ENCODE assay signal across 8 mouse cellular contexts in the genomic region with DNA sequence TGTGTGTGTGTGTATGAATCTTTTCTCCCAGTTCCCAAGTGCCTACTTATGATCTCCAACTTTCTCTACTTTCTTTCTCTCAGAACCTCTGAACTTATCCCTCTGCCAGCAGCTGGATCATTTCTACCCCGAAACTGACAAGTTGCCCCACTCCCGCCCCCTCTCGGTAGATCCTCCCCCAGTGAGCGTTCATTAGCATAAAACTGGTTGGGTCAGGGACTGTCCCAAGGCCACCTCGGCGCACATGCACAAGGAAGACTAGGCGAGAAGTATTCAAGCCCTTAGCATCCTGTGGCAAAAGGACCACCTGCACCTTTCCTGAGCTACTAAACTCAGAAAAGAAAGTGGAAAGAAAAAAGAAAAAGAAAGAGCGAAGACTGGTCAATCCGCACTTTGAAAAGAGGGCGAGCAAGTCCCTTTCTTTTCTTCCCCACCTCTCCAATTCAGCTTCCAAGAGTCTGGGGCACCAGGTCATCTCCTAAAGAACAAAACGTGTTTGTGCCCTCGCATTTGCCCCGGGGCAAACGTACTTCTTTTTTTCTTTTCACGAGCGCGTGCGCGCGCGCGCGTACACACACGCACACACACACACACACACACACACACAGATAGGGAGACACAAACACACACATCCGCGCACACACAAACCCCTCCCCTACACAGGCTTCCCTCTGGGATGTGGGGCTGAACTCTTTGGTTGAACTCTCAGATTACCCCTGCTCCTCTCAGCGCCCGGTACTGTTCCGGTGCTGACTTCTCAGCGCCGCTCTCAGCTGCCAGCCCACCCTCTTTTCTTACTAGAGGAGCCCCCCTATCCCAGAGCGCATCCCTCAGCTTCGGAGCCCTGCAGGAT. TPM values are rescaled to one million over a fixed set of nuclear protein-coding genes. Genes with fewer than 3 reads are reported as not detected.
DNase-seq lines count a peak whose midpoint lies in the region; ATAC-seq and TF ChIP-seq lines count a peak whose summit lies in the region.

No protein-coding gene starts in this region.

- DNase-seq in adrenal gland, adult 2 months, result peak; percentile 86
- peak; percentile 55 for DNase-seq in heart, postnatal 4 days
- DNase-seq in midbrain, embryonic 11.5 days (ENCODE audit: low spot score, missing footprints), result peak; percentile 97
- DNase-seq in frontal cortex, postnatal 36 days (ENCODE audit: low spot score in 2 of 2), result no peak

- H3K9me3 ChIP-seq in E14TG2a.4 (ENCODE audit: low read length), result no peaks in the 10 kb centered on the region
- no peaks in the 10 kb centered on the region for H3K9me3 ChIP-seq in erythroblast, embryonic 14.5 days (ENCODE audit: control insufficient read depth, low read length)
- H3K9me3 ChIP-seq in limb, embryonic 12.5 days, result no peaks in the 10 kb centered on the region
- H3K9me3 ChIP-seq in midbrain, embryonic 11.5 days (ENCODE audit: control insufficient read depth, low read length), result no peaks in the 10 kb centered on the region
- no peaks in the 10 kb centered on the region for H3K9me3 ChIP-seq in stomach, embryonic 14.5 days (ENCODE audit: control insufficient read depth, low read depth, low read length)

- H3K36me3 ChIP-seq in E14TG2a.4 (ENCODE audit: insufficient read depth, low read length), result no peaks in the 10 kb centered on the region
- no peaks in the 10 kb centered on the region for H3K36me3 ChIP-seq in erythroblast, embryonic 14.5 days (ENCODE audit: control insufficient read depth)
- no peaks in the 10 kb centered on the region for H3K36me3 ChIP-seq in limb, embryonic 12.5 days
- H3K36me3 ChIP-seq in midbrain, embryonic 11.5 days (ENCODE audit: control insufficient read depth, insufficient read depth, low read length), result no peaks in the 10 kb centered on the region
- H3K36me3 ChIP-seq in stomach, embryonic 14.5 days (ENCODE audit: control insufficient read depth, insufficient read depth, low read length), result no peaks in the 10 kb centered on the region

- peaks cover 44% of the 10 kb centered on the region for H3K27me3 ChIP-seq in E14TG2a.4 (ENCODE audit: insufficient read depth, low read length)
- peaks cover 48% of the 10 kb centered on the region for H3K27me3 ChIP-seq in erythroblast, embryonic 14.5 days (ENCODE audit: control insufficient read depth)
- peaks cover 3% of the 10 kb centered on the region; the same call in 1 of the 2 replicates for H3K27me3 ChIP-seq in limb, embryonic 12.5 days
- H3K27me3 ChIP-seq in midbrain, embryonic 11.5 days (ENCODE audit: control insufficient read depth, insufficient read depth, low read length), result no peaks in the 10 kb centered on the region
- H3K27me3 ChIP-seq in stomach, embryonic 14.5 days (ENCODE audit: control insufficient read depth, insufficient read depth, low read length), result no peaks in the 10 kb centered on the region

- peaks cover 11% of the 10 kb centered on the region; the same call in 1 of the 2 replicates for H3K4me1 ChIP-seq in E14TG2a.4 (replicated peaks; ENCODE audit: low read depth, low read length)
- H3K4me1 ChIP-seq in erythroblast, embryonic 14.5 days (ENCODE audit: control insufficient read depth), result peaks cover 1% of the 10 kb centered on the region; the same call in 1 of the 2 replicates
- H3K4me1 ChIP-seq in limb, embryonic 12.5 days (replicated peaks), result peaks cover 24% of the 10 kb centered on the region
- H3K4me1 ChIP-seq in midbrain, embryonic 11.5 days (ENCODE audit: control insufficient read depth, insufficient read depth, low read length), result peaks cover 19% of the 10 kb centered on the region
- no peaks in the 10 kb centered on the region for H3K4me1 ChIP-seq in stomach, embryonic 14.5 days (ENCODE audit: control insufficient read depth, insufficient read depth, low read length)

- TF ChIP-seq CTCF in E14TG2a.4 (conservative IDR thresholded peaks at IDR 0.05; ENCODE audit: low read length), result no peak

- peak overlapping the region; percentile 98 for H3K27ac ChIP-seq in limb, embryonic 12.5 days
- peak overlapping the region; percentile 93 for H3K27ac ChIP-seq in midbrain, embryonic 11.5 days (ENCODE audit: low read depth, low read length)
- H3K27ac ChIP-seq in stomach, embryonic 14.5 days (ENCODE audit: low read length), result peak overlapping the region; percentile 59; the same call in 1 of the 2 replicates

- peak; percentile 70 for ATAC-seq in limb, embryonic 12.5 days (ENCODE audit: insufficient number of reproducible peaks, insufficient read depth, low FRiP score, low TSS enrichment, low read depth)
- peak; percentile 54 for ATAC-seq in midbrain, embryonic 11.5 days (ENCODE audit: low FRiP score)
- peak; percentile 34; the same call in 1 of the 2 replicates for ATAC-seq in stomach, embryonic 14.5 days (ENCODE audit: insufficient number of reproducible peaks, insufficient read depth, low FRiP score, low read depth)

- peak overlapping the region; percentile 78 for H3K4me3 ChIP-seq in E14TG2a.4 (replicated peaks; ENCODE audit: low read length)
- peak overlapping the region; percentile 49 for H3K4me3 ChIP-seq in erythroblast, embryonic 14.5 days (replicated peaks)
- H3K4me3 ChIP-seq in limb, embryonic 12.5 days (replicated peaks), result peak overlapping the region; percentile 85
- peak overlapping the region; percentile 94 for H3K4me3 ChIP-seq in midbrain, embryonic 11.5 days (ENCODE audit: low read depth, low read length)
- peak overlapping the region; percentile 78 for H3K4me3 ChIP-seq in stomach, embryonic 14.5 days (ENCODE audit: low read depth, low read length)

- under 1% methylated on average over 33 of the region's 33 CpGs for WGBS in limb, embryonic 12.5 days
- under 1% methylated on average over 33 of the region's 33 CpGs for WGBS in midbrain, embryonic 11.5 days
- WGBS in stomach, embryonic 14.5 days, result under 1% methylated on average over 33 of the region's 33 CpGs

- peak overlapping the region; percentile 94 for H3K9ac ChIP-seq in limb, embryonic 12.5 days (replicated peaks)
- H3K9ac ChIP-seq in midbrain, embryonic 11.5 days (ENCODE audit: low read length), result peak overlapping the region; percentile 95
- peak overlapping the region; percentile 65 for H3K9ac ChIP-seq in stomach, embryonic 14.5 days (replicated peaks; ENCODE audit: low read depth, low read length)

- peak overlapping the region; percentile 74 for H3K4me2 ChIP-seq in limb, embryonic 12.5 days
- H3K4me2 ChIP-seq in midbrain, embryonic 11.5 days, result peak overlapping the region; percentile 60
- peak overlapping the region; percentile 82 for H3K4me2 ChIP-seq in stomach, embryonic 14.5 days (replicated peaks; ENCODE audit: low read depth, low read length)

RNA-seq across cellular contexts. Expression of a gene that starts 2.2 kb away (rescaled TPM):
- 1 to 10 TPM; 3.6 to 4.8 TPM for total RNA-seq in adrenal gland, adult 2 months (2021)
- polyA plus RNA-seq in adrenal gland, adult 2 months (2012; rRNA removed), result 1.7 and 1.9 TPM in 2 replicates
- not detected in 2 replicates for polyA plus RNA-seq in erythroblast, embryonic 14.5 days (2012)
- total RNA-seq in heart, postnatal 4 days (2021), result 10 to 100 TPM; 16.8 to 17.3 TPM
- 22.6 and 23.9 TPM in 2 replicates for polyA plus RNA-seq in limb, embryonic 12.5 days (2016; fragmentation: Nextera tagmentation; extraction: Ambion mirVana)
- polyA plus RNA-seq in midbrain, embryonic 11.5 days (2014; fragmentation: Nextera tagmentation; extraction: Ambion mirVana), result 24.0 and 24.2 TPM in 2 replicates
- polyA plus RNA-seq in stomach, embryonic 14.5 days (2014; fragmentation: Nextera tagmentation; extraction: Ambion mirVana), result 8.6 and 8.8 TPM in 2 replicates

Comparison
In these comparisons a context has a peak if more than half of its experiments do, and no peak if none do; other contexts are left out.
1. DNase-seq: peak in adrenal gland, adult 2 months (single experiment), heart, postnatal 4 days (single experiment) and midbrain, embryonic 11.5 days (single experiment); none in frontal cortex, postnatal 36 days (0 of 2).
2. Peak in every context shown above with its lines, with median percentiles within 50 percentile points of each other: H3K4me3 ChIP-seq, ATAC-seq, H3K27ac ChIP-seq, H3K4me2 ChIP-seq and H3K9ac ChIP-seq.